Mouse (Mus musculus): ENCODE results near the gene Vti1a. TPM values are rescaled to one million over a fixed set of nuclear protein-coding genes. Genes with fewer than 3 reads are reported as not detected.

The Vti1a gene
- polyA plus RNA-seq, 1 experiment: 6.8 TPM

- TF ChIP-seq FLI1 (IDR thresholded peaks at IDR 0.05; ENCODE audit: low read length) (no peak), GATA1 (IDR thresholded peaks at IDR 0.05; ENCODE audit: borderline replicate concordance, low read length) (no peak)
- no peaks in the 10 kb centered on the region for H3K9me3 ChIP-seq
- H3K4me3 ChIP-seq (replicated peaks): no peak overlapping the region
- peaks cover 21% of the 10 kb centered on the region for H3K36me3 ChIP-seq (replicated peaks; ENCODE audit: low read length)
- peaks cover 29% of the 10 kb centered on the region for H3K4me1 ChIP-seq
- H3K27me3 ChIP-seq (replicated peaks): no peaks in the 10 kb centered on the region
Observed at GRCm38 (mm10) chr19:55422311-55423064, 106.4 kb downstream of the Vti1a start.

- no peak for TF ChIP-seq GATA1 (IDR thresholded peaks at IDR 0.05; ENCODE audit: borderline replicate concordance, low read length)
- no peak for TF ChIP-seq FLI1 (IDR thresholded peaks at IDR 0.05; ENCODE audit: low read length)
- Histone ChIP-seq H3K4me1 (peaks cover 29% of the 10 kb centered on the region), H3K27me3 (replicated peaks) (no peaks in the 10 kb centered on the region), H3K4me3 (replicated peaks) (peak overlapping the region; percentile 16), H3K36me3 (replicated peaks; ENCODE audit: low read length) (peaks cover 22% of the 10 kb centered on the region), H3K9me3 (no peaks in the 10 kb centered on the region)
Observed at GRCm38 (mm10) chr19:55423065-55423716, 107.1 kb downstream of the Vti1a start.

DNA sequence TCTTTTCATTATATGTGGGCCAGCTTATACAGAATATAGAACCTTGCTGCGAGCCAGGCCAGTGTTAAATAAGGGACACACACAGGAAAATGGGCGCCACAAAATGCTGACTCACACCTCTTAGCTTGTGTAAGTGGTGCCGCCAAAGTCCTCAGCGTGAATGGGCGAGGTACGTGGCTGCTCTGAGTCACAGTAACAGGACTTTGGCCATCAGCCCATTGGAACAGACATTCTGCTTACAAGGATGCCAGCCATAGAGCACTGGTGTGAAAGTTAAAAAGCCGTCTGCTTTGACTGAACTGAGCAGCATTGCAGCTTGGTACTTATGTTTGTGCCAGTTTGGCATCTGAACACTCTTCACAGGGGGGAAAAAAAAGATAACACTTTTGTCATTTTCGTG is 107.9 kb downstream of the Vti1a start:
- Histone ChIP-seq H3K9me3 (no peaks in the 10 kb centered on the region), H3K36me3 (replicated peaks; ENCODE audit: low read length) (peaks cover 25% of the 10 kb centered on the region), H3K4me3 (replicated peaks) (peak overlapping the region; percentile 76), H3K4me1 (peaks cover 29% of the 10 kb centered on the region), H3K27me3 (replicated peaks) (no peaks in the 10 kb centered on the region)
- TF ChIP-seq GATA1 (IDR thresholded peaks at IDR 0.05; ENCODE audit: borderline replicate concordance, low read length) (no peak), FLI1 (IDR thresholded peaks at IDR 0.05; ENCODE audit: low read length) (no peak)

GRCm38 (mm10) chr19:55424507-55424906 is 108.4 kb downstream of the Vti1a start:
- Histone ChIP-seq H3K27me3 (replicated peaks) (no peaks in the 10 kb centered on the region), H3K4me1 (peaks cover 25% of the 10 kb centered on the region), H3K4me3 (replicated peaks) (no peak overlapping the region), H3K36me3 (replicated peaks; ENCODE audit: low read length) (peaks cover 24% of the 10 kb centered on the region), H3K9me3 (no peaks in the 10 kb centered on the region)
- TF ChIP-seq FLI1 (IDR thresholded peaks at IDR 0.05; ENCODE audit: low read length): no peak
- TF ChIP-seq GATA1 (IDR thresholded peaks at IDR 0.05; ENCODE audit: borderline replicate concordance, low read length): no peak

DNA sequence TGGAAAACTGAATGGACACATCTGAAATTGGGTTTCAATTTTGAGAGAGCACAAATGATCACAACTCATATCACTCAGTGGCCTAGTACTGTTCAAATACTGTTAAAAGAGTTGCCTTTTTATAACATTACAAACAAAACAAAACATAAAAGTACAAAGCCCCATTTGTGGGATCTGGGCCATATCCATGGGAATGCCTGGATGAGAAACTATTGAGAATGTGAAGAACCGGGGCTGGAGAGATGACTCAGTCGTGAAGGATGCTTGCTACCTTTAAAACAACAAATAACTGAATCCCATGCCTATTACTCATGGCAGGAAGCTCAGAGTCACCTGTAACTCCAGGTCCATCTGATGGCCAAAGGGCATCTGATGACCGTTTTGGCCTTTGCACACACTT is 124.2 kb downstream of the Vti1a start:
- no peak for TF ChIP-seq FLI1 (IDR thresholded peaks at IDR 0.05; ENCODE audit: low read length)
- no peak for TF ChIP-seq GATA1 (IDR thresholded peaks at IDR 0.05; ENCODE audit: borderline replicate concordance, low read length)
- H3K27me3 ChIP-seq (replicated peaks): no peaks in the 10 kb centered on the region

GRCm38 (mm10) chr19:55443618-55444017 is 127.5 kb downstream of the Vti1a start:
- Histone ChIP-seq H3K36me3 (replicated peaks; ENCODE audit: low read length) (peaks cover 35% of the 10 kb centered on the region), H3K4me3 (replicated peaks) (no peak overlapping the region), H3K27me3 (replicated peaks) (no peaks in the 10 kb centered on the region), H3K4me1 (no peaks in the 10 kb centered on the region), H3K9me3 (no peaks in the 10 kb centered on the region)
- TF ChIP-seq GATA1 (IDR thresholded peaks at IDR 0.05; ENCODE audit: borderline replicate concordance, low read length): no peak
- no peak for TF ChIP-seq FLI1 (IDR thresholded peaks at IDR 0.05; ENCODE audit: low read length)

More for the DNA sequence above, 124.2 kb downstream of the Vti1a start:
- Histone ChIP-seq H3K4me3 (replicated peaks) (no peak overlapping the region), H3K36me3 (replicated peaks; ENCODE audit: low read length) (peaks cover 13% of the 10 kb centered on the region), H3K4me1 (no peaks in the 10 kb centered on the region), H3K9me3 (no peaks in the 10 kb centered on the region)

GRCm38 (mm10) chr19:55449084-55449483 is 133.0 kb downstream of the Vti1a start:
- Histone ChIP-seq H3K4me3 (replicated peaks) (no peak overlapping the region), H3K36me3 (replicated peaks; ENCODE audit: low read length) (peaks cover 54% of the 10 kb centered on the region), H3K9me3 (no peaks in the 10 kb centered on the region), H3K4me1 (no peaks in the 10 kb centered on the region), H3K27me3 (replicated peaks) (no peaks in the 10 kb centered on the region)
- no peak for TF ChIP-seq GATA1 (IDR thresholded peaks at IDR 0.05; ENCODE audit: borderline replicate concordance, low read length)
- no peak for TF ChIP-seq FLI1 (IDR thresholded peaks at IDR 0.05; ENCODE audit: low read length)

DNA sequence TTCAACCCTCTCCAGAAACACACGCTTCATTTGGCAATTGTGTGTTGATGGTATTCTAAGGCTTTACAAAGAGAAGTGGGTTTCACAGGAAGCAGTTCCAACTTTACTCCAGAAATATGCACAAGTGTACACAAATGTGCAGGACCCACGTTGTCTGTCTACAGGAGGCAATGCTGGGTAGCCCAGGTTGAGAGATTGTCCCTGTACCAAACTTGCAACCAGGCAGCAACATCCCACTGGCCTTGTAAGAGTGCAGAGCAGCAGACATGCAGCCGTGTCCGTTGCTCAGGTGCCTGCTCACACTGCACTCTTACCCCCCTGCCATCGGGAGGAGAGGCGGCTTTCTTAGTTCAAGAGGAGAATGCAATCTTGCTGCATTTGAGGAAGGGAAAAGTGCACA is 133.4 kb downstream of the Vti1a start:
- Histone ChIP-seq H3K9me3 (no peaks in the 10 kb centered on the region), H3K36me3 (replicated peaks; ENCODE audit: low read length) (peaks cover 56% of the 10 kb centered on the region), H3K4me3 (replicated peaks) (no peak overlapping the region), H3K4me1 (no peaks in the 10 kb centered on the region), H3K27me3 (replicated peaks) (no peaks in the 10 kb centered on the region)
- TF ChIP-seq GATA1 (IDR thresholded peaks at IDR 0.05; ENCODE audit: borderline replicate concordance, low read length) (no peak), FLI1 (IDR thresholded peaks at IDR 0.05; ENCODE audit: low read length) (no peak)

DNA sequence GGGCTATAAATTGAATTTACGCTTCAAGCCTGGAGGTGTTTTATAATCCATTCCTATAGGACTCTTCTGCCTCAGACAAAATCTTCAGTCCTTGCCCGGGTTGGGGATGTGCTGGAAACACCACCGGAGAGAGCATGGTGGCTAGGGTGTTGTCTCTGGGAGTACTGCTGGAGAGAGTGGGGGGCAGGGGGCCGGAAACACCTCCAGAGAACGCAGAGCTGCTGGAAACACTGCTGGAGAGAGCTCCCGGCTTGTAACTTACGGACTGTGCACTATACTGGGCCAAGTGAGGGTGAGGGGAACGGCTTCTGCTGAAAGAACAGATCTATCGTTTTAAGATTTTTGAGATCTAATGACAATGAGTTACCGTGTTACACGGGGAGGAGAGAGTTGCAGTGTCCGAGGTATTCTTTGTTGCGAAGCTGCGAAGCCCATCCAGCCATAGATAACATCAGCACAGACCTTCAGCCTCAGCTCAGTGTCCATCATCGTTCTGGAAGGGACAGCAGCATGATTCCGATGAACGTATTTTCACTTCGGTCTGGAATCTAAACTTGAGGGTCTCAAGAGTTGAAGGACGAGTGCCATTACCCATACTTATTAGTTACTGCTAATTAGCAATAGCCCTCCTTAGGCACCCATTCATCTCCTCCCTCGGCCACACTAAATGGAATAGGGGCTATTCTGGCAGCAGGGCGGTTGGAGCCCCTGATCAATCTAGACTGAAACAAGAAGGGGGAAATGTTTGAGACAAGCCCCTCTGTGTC is 140.4 kb downstream of the Vti1a start:
- TF ChIP-seq FLI1 (IDR thresholded peaks at IDR 0.05; ENCODE audit: low read length) (no peak), GATA1 (IDR thresholded peaks at IDR 0.05; ENCODE audit: borderline replicate concordance, low read length) (no peak)
- Histone ChIP-seq H3K4me1 (peaks cover 16% of the 10 kb centered on the region), H3K9me3 (no peaks in the 10 kb centered on the region), H3K27me3 (replicated peaks) (no peaks in the 10 kb centered on the region), H3K4me3 (replicated peaks) (no peak overlapping the region), H3K36me3 (replicated peaks; ENCODE audit: low read length) (peaks cover 20% of the 10 kb centered on the region)
